Mouse (Mus musculus): ENCODE measurements around the gene Marf1. TPM values are rescaled to one million over a fixed set of nuclear protein-coding genes. Genes with fewer than 3 reads are reported as not detected.

Gene Marf1
- 12.3 and 14.0 TPM in 2 replicates for polyA plus RNA-seq (2012; ENCODE audit: insufficient read depth, insufficient read length, missing spikeins)

GRCm38 (mm10) chr16:14162988-14163416, at the start of gene Marf1, which contains the start of gene Nde1:
Marf1 (minus strand) TSS chr16:14163351.
Nde1 (plus strand) TSS chr16:14163275.
- H3K27ac ChIP-seq (replicated peaks; ENCODE audit: low read depth, low read length), result peak within 1 kb of the TSS; percentile 63
- peak within 1 kb of the TSS; percentile 78 for H3K4me3 ChIP-seq (ENCODE audit: insufficient read depth, low read depth, low read length)
- H3K4me1 ChIP-seq (ENCODE audit: control insufficient read depth, insufficient read depth, insufficient read length, low read length), result no peaks in the 10 kb centered on the region

GRCm38 (mm10) chr16:14198798-14199197, 35.6 kb upstream of the Marf1 start:
- peaks cover 7% of the 10 kb centered on the region; the same call in 1 of the 2 replicates for H3K4me1 ChIP-seq (ENCODE audit: control insufficient read depth, insufficient read depth, insufficient read length, low read length)
- no peak overlapping the region for H3K4me3 ChIP-seq (ENCODE audit: insufficient read depth, low read depth, low read length)
- H3K27ac ChIP-seq (replicated peaks; ENCODE audit: low read depth, low read length), result no peak overlapping the region

GRCm38 (mm10) chr16:14195427-14195826, 32.3 kb upstream of the Marf1 start:
- Histone ChIP-seq H3K4me3 (ENCODE audit: insufficient read depth, low read depth, low read length) (no peak overlapping the region), H3K27ac (replicated peaks; ENCODE audit: low read depth, low read length) (peak overlapping the region; percentile 82; the same call in 1 of the 2 replicates)

DNA sequence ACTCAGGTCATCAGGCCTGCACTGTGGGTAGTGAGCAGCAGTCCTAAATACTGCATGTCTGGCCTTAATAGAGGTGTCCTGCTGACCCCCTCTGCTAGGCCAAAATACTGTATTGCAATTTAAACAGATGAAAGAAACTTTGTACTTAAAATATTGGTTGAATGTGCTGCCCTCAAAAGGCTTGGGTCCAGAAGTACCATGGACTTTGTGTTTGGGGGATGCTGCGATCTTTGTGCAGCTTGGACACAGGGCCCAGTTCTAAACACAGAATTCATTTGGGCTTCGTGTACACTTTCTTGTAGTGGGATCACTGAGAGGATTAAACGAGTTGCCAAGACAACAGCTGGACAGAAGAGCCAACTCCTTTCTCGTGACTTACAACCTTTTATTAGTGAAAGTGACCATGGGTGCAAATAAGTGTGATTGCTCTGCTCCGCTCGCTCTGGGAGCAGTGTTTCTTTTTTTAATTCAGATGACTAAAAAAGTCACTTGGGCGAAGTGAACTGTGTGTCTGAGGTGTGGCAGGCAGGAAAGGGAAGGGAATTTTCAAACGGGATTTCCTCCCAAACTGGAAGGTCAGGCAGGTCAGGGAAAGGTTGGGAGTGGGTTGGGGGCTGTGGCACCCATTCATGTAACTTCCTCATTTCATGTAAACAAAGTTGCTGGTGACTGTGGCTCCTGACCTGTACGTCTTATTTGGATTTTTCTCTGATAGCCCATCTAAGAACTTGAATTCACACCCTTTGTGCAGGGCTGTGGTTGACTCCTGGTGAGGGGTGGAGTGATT, 31.2 kb upstream of the Marf1 start:
- Histone ChIP-seq H3K4me1 (ENCODE audit: control insufficient read depth, insufficient read depth, insufficient read length, low read length) (peaks cover 7% of the 10 kb centered on the region; the same call in 1 of the 2 replicates), H3K27ac (replicated peaks; ENCODE audit: low read depth, low read length) (peak overlapping the region; percentile 82), H3K4me3 (ENCODE audit: insufficient read depth, low read depth, low read length) (no peak overlapping the region)

More at GRCm38 (mm10) chr16:14195427-14195826, 32.3 kb upstream of the Marf1 start:
- peaks cover 7% of the 10 kb centered on the region; the same call in 1 of the 2 replicates for H3K4me1 ChIP-seq (ENCODE audit: control insufficient read depth, insufficient read depth, insufficient read length, low read length)

DNA sequence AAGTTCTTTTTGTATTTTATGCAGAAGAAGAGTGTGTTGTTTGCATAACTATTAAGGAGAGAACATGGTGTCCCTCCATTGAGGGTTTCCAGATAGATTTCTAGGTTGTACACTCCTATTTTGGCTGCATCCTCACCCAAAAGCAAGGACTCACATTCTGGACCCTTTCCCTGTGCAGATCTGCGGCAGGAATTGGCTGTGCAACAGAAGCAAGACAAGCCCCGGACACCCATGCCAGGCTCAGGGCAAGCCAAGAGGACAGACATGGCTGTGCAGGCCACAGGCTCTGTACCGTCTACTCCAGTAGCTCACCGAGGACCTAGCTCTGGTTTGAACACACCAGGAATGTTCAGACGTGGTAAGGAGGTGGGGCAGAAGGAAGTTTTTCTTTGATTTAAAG, 22.4 kb upstream of the Marf1 start:
- Histone ChIP-seq H3K4me3 (ENCODE audit: insufficient read depth, low read depth, low read length) (no peak overlapping the region), H3K4me1 (ENCODE audit: control insufficient read depth, insufficient read depth, insufficient read length, low read length) (no peaks in the 10 kb centered on the region), H3K27ac (replicated peaks; ENCODE audit: low read depth, low read length) (no peak overlapping the region)

DNA sequence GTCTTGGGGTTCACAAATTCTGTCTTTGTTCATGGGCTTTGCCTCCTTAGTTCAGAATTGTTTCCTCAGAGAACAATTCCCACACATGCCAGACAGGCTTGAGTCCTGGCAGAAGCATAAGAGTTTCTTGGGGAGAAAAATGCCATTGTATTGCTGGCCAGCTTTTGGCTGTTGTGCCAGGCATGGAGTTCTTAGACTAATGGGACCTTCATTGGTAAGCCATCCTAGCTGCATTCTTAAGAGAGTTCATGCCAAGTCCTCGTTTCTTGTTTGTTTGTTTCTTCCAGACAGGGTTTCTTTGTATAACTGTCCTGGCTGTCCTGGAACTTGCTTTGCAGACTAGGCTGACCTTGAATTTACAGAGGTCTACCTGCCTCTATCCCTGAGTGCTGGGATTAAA, 20.7 kb upstream of the Marf1 start:
- no peak overlapping the region for H3K27ac ChIP-seq (replicated peaks; ENCODE audit: low read depth, low read length)
- H3K4me1 ChIP-seq (ENCODE audit: control insufficient read depth, insufficient read depth, insufficient read length, low read length), result no peaks in the 10 kb centered on the region
- no peak overlapping the region for H3K4me3 ChIP-seq (ENCODE audit: insufficient read depth, low read depth, low read length)

GRCm38 (mm10) chr16:14182360-14182759, 19.2 kb upstream of the Marf1 start:
- Histone ChIP-seq H3K4me3 (ENCODE audit: insufficient read depth, low read depth, low read length) (no peak overlapping the region), H3K4me1 (ENCODE audit: control insufficient read depth, insufficient read depth, insufficient read length, low read length) (peaks cover 5% of the 10 kb centered on the region), H3K27ac (replicated peaks; ENCODE audit: low read depth, low read length) (no peak overlapping the region)

DNA sequence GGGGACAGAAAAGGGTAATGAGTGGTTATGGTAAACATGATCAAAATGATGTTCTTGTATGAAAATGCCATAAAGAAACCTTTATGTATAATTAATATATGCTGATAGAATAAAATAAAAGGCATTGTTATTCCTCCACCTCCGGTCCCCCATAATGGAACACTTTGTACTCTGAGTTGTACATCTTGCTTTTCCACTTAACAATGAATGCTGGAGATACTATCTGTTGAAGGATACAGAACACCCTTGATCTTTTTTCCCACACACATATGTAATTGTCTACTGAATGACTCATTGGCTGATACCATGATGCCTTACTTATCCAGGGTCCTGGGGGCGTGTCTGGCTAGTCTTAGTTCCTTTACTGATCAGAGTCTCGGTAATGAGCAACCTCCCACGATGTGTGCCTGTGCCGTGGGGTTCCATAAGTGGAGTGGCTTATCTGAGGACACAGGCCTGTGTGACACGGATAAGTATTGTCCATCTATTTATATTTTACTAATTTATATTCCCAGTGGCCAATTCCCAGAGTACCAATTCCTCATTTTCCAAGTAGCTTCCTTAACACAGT, 17.1 kb upstream of the Marf1 start:
- Histone ChIP-seq H3K27ac (replicated peaks; ENCODE audit: low read depth, low read length) (no peak overlapping the region), H3K4me1 (ENCODE audit: control insufficient read depth, insufficient read depth, insufficient read length, low read length) (peaks cover 10% of the 10 kb centered on the region)

GRCm38 (mm10) chr16:14178041-14178440, 14.9 kb upstream of the Marf1 start:
- Histone ChIP-seq H3K27ac (replicated peaks; ENCODE audit: low read depth, low read length) (peak overlapping the region; percentile 85), H3K4me1 (ENCODE audit: control insufficient read depth, insufficient read depth, insufficient read length, low read length) (peaks cover 10% of the 10 kb centered on the region), H3K4me3 (ENCODE audit: insufficient read depth, low read depth, low read length) (no peak overlapping the region)

More for the DNA sequence above, 17.1 kb upstream of the Marf1 start:
- H3K4me3 ChIP-seq (ENCODE audit: insufficient read depth, low read depth, low read length), result no peak overlapping the region

- H3K4me1 ChIP-seq (ENCODE audit: control insufficient read depth, insufficient read depth, insufficient read length, low read length), result no peaks in the 10 kb centered on the region
- H3K4me3 ChIP-seq (ENCODE audit: insufficient read depth, low read depth, low read length), result no peak overlapping the region
- H3K27ac ChIP-seq (replicated peaks; ENCODE audit: low read depth, low read length), result no peak overlapping the region
Measured at GRCm38 (mm10) chr16:14169706-14170105, 6.6 kb upstream of the Marf1 start.

DNA sequence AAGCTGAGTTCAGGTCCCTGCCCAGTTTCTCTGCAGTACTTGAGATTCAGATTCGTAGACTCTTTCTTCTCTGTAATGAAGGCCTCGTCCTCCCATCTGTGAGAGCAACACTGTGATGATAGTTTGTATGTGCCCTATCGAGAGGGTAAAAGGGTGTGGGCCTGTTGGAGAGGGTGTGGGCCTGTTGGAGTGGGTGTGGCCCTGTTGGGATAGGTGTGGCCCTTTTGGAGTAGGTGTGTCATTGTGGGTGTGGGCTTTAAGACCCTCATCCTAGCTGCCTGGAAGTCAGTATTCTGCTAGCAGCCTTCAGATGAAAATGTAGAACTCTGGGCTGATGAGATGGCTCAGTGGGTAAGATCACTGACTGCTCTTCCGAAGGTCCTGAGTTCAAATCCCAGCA, 3.3 kb upstream of the Marf1 start:
- Histone ChIP-seq H3K4me3 (ENCODE audit: insufficient read depth, low read depth, low read length) (no peak overlapping the region), H3K27ac (replicated peaks; ENCODE audit: low read depth, low read length) (no peak overlapping the region), H3K4me1 (ENCODE audit: control insufficient read depth, insufficient read depth, insufficient read length, low read length) (no peaks in the 10 kb centered on the region)

DNA sequence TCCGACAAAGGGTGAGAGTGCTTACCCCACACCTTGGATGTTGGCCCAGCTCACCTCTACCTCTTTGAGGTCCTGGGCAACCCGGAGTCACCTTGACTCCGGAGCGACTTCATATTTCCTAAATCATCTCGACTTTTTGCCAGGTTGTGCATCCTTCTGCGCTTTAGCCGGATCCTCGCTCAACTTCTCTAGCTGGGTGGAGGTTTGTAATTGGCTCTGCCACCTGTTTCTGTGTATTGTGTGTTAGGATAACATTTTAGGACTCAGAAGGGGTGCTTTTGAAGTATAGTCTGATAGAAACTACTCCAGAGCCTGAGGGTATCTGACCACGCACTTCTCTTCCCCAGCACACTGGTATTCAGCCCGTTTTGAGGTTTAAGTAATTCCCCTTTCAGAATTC, 580 bp upstream of the Marf1 start:
- Histone ChIP-seq H3K4me3 (ENCODE audit: insufficient read depth, low read depth, low read length) (peak overlapping the region; percentile 78), H3K27ac (replicated peaks; ENCODE audit: low read depth, low read length) (peak overlapping the region; percentile 29), H3K4me1 (ENCODE audit: control insufficient read depth, insufficient read depth, insufficient read length, low read length) (no peaks in the 10 kb centered on the region)

DNA sequence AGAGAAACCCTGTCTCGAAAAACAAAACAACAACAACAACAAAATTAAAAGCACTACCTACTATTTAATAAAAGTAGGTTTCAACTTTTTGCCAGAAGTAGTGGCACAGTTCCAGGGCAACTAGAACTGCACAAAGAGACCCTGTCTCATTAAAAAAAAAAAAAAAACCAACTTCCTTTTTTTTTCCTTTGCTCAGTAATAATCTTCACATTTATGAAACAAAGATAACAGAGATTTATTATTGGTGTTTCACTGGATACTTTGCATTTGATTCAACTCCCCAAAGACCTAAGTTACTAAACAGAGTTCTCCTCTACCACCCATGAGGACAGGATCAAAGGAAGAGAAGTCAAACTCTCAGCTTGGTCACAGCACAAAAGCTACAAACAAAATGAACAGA, 2.2 kb downstream of the Marf1 start:
- H3K4me3 ChIP-seq (ENCODE audit: insufficient read depth, low read depth, low read length), result no peak overlapping the region
- no peaks in the 10 kb centered on the region for H3K4me1 ChIP-seq (ENCODE audit: control insufficient read depth, insufficient read depth, insufficient read length, low read length)
- no peak overlapping the region for H3K27ac ChIP-seq (replicated peaks; ENCODE audit: low read depth, low read length)

- H3K4me1 ChIP-seq (ENCODE audit: control insufficient read depth, insufficient read depth, insufficient read length, low read length), result no peaks in the 10 kb centered on the region
- H3K27ac ChIP-seq (replicated peaks; ENCODE audit: low read depth, low read length), result peak overlapping the region; percentile 86
- peak overlapping the region; percentile 77 for H3K4me3 ChIP-seq (ENCODE audit: insufficient read depth, low read depth, low read length)
Measured at GRCm38 (mm10) chr16:14159746-14160131, 3.4 kb downstream of the Marf1 start.

DNA sequence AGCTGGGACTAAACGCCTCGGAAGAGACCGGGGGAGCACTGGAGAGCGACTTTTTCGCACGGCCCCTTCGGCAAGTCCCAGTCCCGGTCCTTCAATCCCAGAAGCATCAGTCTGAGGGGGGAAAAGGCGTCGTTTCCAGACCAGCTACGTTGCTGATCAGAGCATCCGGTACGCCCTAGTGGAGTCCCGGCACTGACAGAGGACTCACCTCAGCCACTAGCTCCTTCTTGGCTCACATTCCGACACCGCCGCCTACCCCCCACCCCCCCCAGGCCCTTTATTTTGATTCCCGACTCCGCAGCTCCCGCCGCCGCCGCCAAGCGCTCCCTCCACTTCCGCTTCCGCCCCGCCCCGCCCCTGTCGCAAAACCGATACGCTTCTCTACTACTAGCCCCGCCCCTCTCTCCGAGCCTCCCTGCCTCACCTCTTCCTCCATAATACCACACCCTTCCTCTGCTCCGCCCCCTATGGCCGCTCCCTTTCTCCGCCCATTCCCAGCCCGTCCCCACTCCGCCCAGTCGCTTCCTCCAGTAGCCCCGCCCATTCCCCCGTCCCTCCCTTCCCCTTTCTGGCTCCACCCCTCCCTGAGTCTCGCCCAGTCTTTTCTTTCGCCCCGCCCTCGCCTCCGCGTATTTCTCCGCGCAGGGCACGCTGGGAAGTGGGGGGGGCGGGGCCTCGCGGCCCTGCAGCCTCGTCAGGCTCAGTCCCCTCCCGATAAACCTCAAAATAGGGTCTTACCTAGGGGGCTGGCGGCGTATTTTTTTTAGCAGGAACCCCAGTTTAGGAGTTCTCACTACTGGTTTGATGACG, 4.0 kb downstream of the Marf1 start:
- Histone ChIP-seq H3K27ac (replicated peaks; ENCODE audit: low read depth, low read length) (peak overlapping the region; percentile 86), H3K4me3 (ENCODE audit: insufficient read depth, low read depth, low read length) (peak overlapping the region; percentile 91), H3K4me1 (ENCODE audit: control insufficient read depth, insufficient read depth, insufficient read length, low read length) (no peaks in the 10 kb centered on the region)
